Mouse (Mus musculus): ENCODE measurements at regions not wholly inside any gene's neighbourhood (a gene's known extent, or its start where the extent isn't known, plus 50 kb on each side); places are given as distances from the start of the nearest gene placed in this dataset.

DNA sequence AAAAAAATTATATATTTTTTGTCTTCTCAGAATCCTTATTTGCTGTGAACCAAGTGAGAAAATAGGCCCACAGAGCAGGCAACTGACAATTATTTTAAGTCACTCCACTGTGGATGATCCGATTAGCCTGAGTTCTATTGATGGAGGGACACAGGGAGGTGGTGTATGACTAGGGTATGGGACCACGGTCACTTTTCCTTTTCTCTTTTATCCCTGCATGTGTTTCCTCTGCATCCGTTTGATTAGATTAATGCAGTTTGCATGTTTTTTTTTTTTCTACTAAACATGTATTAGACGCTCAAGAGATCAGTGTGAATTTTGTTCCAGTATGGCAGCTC, 65.4 kb upstream of the Creb5 start:
- H3K9me3 ChIP-seq (replicated peaks; ENCODE audit: low read length): no peaks in the 10 kb centered on the region
- peaks cover 5 to 28% of the 10 kb centered on the region in 2 experiments for H3K4me1 ChIP-seq (ENCODE audit: control insufficient read depth in 1 of 2, insufficient read depth in 2 of 2)

GRCm38 (mm10) chr6:53220784-53221667, 66.0 kb upstream of the Creb5 start:
- H3K9me3 ChIP-seq (replicated peaks; ENCODE audit: low read length): no peaks in the 10 kb centered on the region
- DNase-seq (ENCODE audit: extremely low read depth): no peak
- no peak overlapping the region for H3K4me2 ChIP-seq (ENCODE audit: insufficient read depth, low read depth, poor library complexity, severe bottlenecking)
- no peak for TF ChIP-seq JUND (conservative IDR thresholded peaks at IDR 0.05; ENCODE audit: low read depth, low read length)
- TF ChIP-seq CHD2 (IDR thresholded peaks at IDR 0.05; ENCODE audit: low read length): no peak
- TF ChIP-seq USF1 (IDR thresholded peaks at IDR 0.05; ENCODE audit: low read depth, low read length): no peak
- TF ChIP-seq E2F4 (IDR thresholded peaks at IDR 0.05; ENCODE audit: insufficient replicate concordance, low read depth, low read length): no peak
- no peak for TF ChIP-seq ETS1 (conservative IDR thresholded peaks at IDR 0.05; ENCODE audit: low read depth, low read length)
- TF ChIP-seq EP300 (IDR thresholded peaks at IDR 0.05; ENCODE audit: low read length): no peak
- no peak for TF ChIP-seq KAT2A (IDR thresholded peaks at IDR 0.05; ENCODE audit: insufficient replicate concordance, low read length)
- TF ChIP-seq SMC3 (IDR thresholded peaks at IDR 0.05; ENCODE audit: low read depth, low read length): no peak
- no peak for TF ChIP-seq ZKSCAN1 (IDR thresholded peaks at IDR 0.05; ENCODE audit: borderline replicate concordance, low read depth, low read length)
- TF ChIP-seq MAZ (IDR thresholded peaks at IDR 0.05; ENCODE audit: low read depth, low read length): no peak
- TF ChIP-seq IRF4 (IDR thresholded peaks at IDR 0.05; ENCODE audit: low read depth, low read length): no peak
- no peak for TF ChIP-seq MEF2A (IDR thresholded peaks at IDR 0.05; ENCODE audit: borderline replicate concordance, low read depth, low read length)
- TF ChIP-seq RCOR1 (conservative IDR thresholded peaks at IDR 0.05; ENCODE audit: low read depth, low read length): no peak
- no peak for TF ChIP-seq CHD1 (IDR thresholded peaks at IDR 0.05; ENCODE audit: low read depth, low read length)
- no peak for TF ChIP-seq POLR2AphosphoS2 (IDR thresholded peaks at IDR 0.05; ENCODE audit: low read depth, low read length)
- no peak for TF ChIP-seq SIN3A (IDR thresholded peaks at IDR 0.05; ENCODE audit: low read length)
- TF ChIP-seq MAX (IDR thresholded peaks at IDR 0.05; ENCODE audit: low read length): no peak
- H3K4me1 ChIP-seq (ENCODE audit: control insufficient read depth in 1 of 2, insufficient read depth in 2 of 2): peaks cover 7 to 32% of the 10 kb centered on the region in 2 experiments
- dilution Hi-C loops (cut with MboI; ENCODE audit: extremely low pct_ligation_motif_present, extremely low pct_unique_long_range_greater_than_20kb, low sequenced_read_pairs): no loop called here
- H3K9ac ChIP-seq (ENCODE audit: insufficient read depth, low read depth): no peak overlapping the region
- H3K36me3 ChIP-seq (replicated peaks in 1 of 2; ENCODE audit: control insufficient read depth in 1 of 2, insufficient read depth in 1 of 2, low read length in 1 of 2): no peaks in the 10 kb centered on the region
- H3K79me2 ChIP-seq (replicated peaks; ENCODE audit: control insufficient read depth, extremely low read depth, insufficient read depth, poor library complexity, severe bottlenecking): no peaks in the 10 kb centered on the region
- H3K4me3 ChIP-seq (replicated peaks in 1 of 3; ENCODE audit: low read depth in 2 of 3, low read length in 2 of 3, poor library complexity in 1 of 3): no peak overlapping the region
- in situ Hi-C loops (cut with MboI; ENCODE audit: low pct_ligation_motif_present, low pct_unique_long_range_greater_than_20kb, low sequenced_read_pairs): no loop called here
- H3K27ac ChIP-seq (ENCODE audit: insufficient read depth, low read depth): no peak overlapping the region
- H3K27me3 ChIP-seq (replicated peaks): no peaks in the 10 kb centered on the region

More for the DNA sequence above, 65.4 kb upstream of the Creb5 start:
- Histone ChIP-seq H3K36me3 (replicated peaks in 1 of 2; ENCODE audit: control insufficient read depth in 1 of 2, insufficient read depth in 1 of 2, low read length in 1 of 2) (no peaks in the 10 kb centered on the region), H3K27ac (ENCODE audit: insufficient read depth, low read depth) (no peak overlapping the region), H3K27me3 (replicated peaks) (no peaks in the 10 kb centered on the region), H3K4me2 (ENCODE audit: insufficient read depth, low read depth, poor library complexity, severe bottlenecking) (no peak overlapping the region), H3K4me3 (replicated peaks in 1 of 3; ENCODE audit: low read depth in 2 of 3, low read length in 2 of 3, poor library complexity in 1 of 3) (no peak overlapping the region), H3K9ac (ENCODE audit: insufficient read depth, low read depth) (no peak overlapping the region), H3K79me2 (replicated peaks; ENCODE audit: control insufficient read depth, extremely low read depth, insufficient read depth, poor library complexity, severe bottlenecking) (no peaks in the 10 kb centered on the region)
- dilution Hi-C loops (cut with MboI; ENCODE audit: extremely low pct_ligation_motif_present, extremely low pct_unique_long_range_greater_than_20kb, low sequenced_read_pairs) (no loop called here), in situ Hi-C loops (cut with MboI; ENCODE audit: low pct_ligation_motif_present, low pct_unique_long_range_greater_than_20kb, low sequenced_read_pairs) (no loop called here)
- TF ChIP-seq UBTF (IDR thresholded peaks at IDR 0.05; ENCODE audit: low read depth, low read length) (no peak), POLR2AphosphoS2 (IDR thresholded peaks at IDR 0.05; ENCODE audit: low read depth, low read length) (no peak), CHD2 (IDR thresholded peaks at IDR 0.05; ENCODE audit: low read length) (no peak), ZC3H11A (IDR thresholded peaks at IDR 0.05; ENCODE audit: low read depth, low read length) (no peak), JUND (conservative IDR thresholded peaks at IDR 0.05; ENCODE audit: low read depth, low read length) (no peak), IRF4 (IDR thresholded peaks at IDR 0.05; ENCODE audit: low read depth, low read length) (no peak), HCFC1 (IDR thresholded peaks at IDR 0.05; ENCODE audit: low read depth, low read length) (no peak), E2F4 (IDR thresholded peaks at IDR 0.05; ENCODE audit: insufficient replicate concordance, low read depth, low read length) (no peak), ZNF384 (IDR thresholded peaks at IDR 0.05; ENCODE audit: low read depth, low read length) (no peak), ZMIZ1 (IDR thresholded peaks at IDR 0.05; ENCODE audit: low read depth, low read length) (no peak), USF2 (conservative IDR thresholded peaks at IDR 0.05; ENCODE audit: low read depth, low read length) (no peak), POLR2A (IDR thresholded peaks at IDR 0.05; ENCODE audit: low read depth, low read length) (no peak)
- DNase-seq (ENCODE audit: extremely low read depth): no peak

Measured in CH12.LX (cell line).